Mouse (Mus musculus) gastrocnemius, postnatal 10 days (tissue): ENCODE measurements around the gene Tfdp1. TPM values are rescaled to one million over a fixed set of nuclear protein-coding genes. Genes with fewer than 3 reads are reported as not detected.

Experiments used
- DNase-seq: peaks from one replicate; pipeline ENCODE4 v3.0.0; 2021; ENCODE audit warnings: mixed read lengths
- total RNA-seq, 2 experiments: library from RNA; stranded (reverse); gene quantifications; 2 replicates each; pipeline ENCODE4 v1.2.3; 2021

Gene Tfdp1
- total RNA-seq, 2 experiments from 2014 or later: 45.1 to 48.4 TPM

- no peak for DNase-seq
Measured at GRCm38 (mm10) chr8:13419111-13419639, 80.6 kb downstream of the Tfdp1 start.

GRCm38 (mm10) chr8:13420970-13421369, 82.4 kb downstream of the Tfdp1 start:
- no peak for DNase-seq

GRCm38 (mm10) chr8:13427351-13427750, 88.8 kb downstream of the Tfdp1 start:
- DNase-seq: no peak

Other genes starting within 250 kb of the Tfdp1 start
- gene Pcid2, start 233.3 kb upstream of the Tfdp1 start, total RNA-seq: 10 to 100 TPM; 10.7 to 11.1 TPM
- gene Cul4a, start 233.1 kb upstream of the Tfdp1 start, total RNA-seq: 10 to 100 TPM; 92.3 to 92.4 TPM
- 100 to 1,000 TPM; 234 to 237 TPM for gene Lamp1, start 179.6 kb upstream of the Tfdp1 start, total RNA-seq
- 10 to 100 TPM in 1 of 2 experiments, 1 to 10 TPM in 1; 9.8 to 14.0 TPM for gene Grtp1, start 138.1 kb upstream of the Tfdp1 start, total RNA-seq
- 10 to 100 TPM; 70.9 to 79.8 TPM for gene Adprhl1, start 84.6 kb upstream of the Tfdp1 start, total RNA-seq
- 10 to 100 TPM; 38.5 to 41.6 TPM for gene Dcun1d2, start 50.6 kb upstream of the Tfdp1 start, total RNA-seq
- gene Tmco3, start 50.6 kb upstream of the Tfdp1 start, total RNA-seq: 10 to 100 TPM; 13.9 to 20.1 TPM
- not detected for gene Atp4b, start 58.1 kb downstream of the Tfdp1 start, total RNA-seq
- under 1 TPM; 0.02 TPM for gene Grk1, start 66.3 kb downstream of the Tfdp1 start, total RNA-seq
- 1 to 10 TPM; 3.9 to 7.5 TPM for gene Tmem255b, start 96.4 kb downstream of the Tfdp1 start, total RNA-seq
- gene Gas6, start 155.7 kb downstream of the Tfdp1 start, total RNA-seq: 10 to 100 TPM; 79.3 to 82.1 TPM
- not detected for gene 1700029H14Rik, start 223.7 kb downstream of the Tfdp1 start, total RNA-seq